Mouse (Mus musculus) CH12.LX (cell line): Measurements from ENCODE around the gene Shisa8. TPM values are rescaled to one million over a fixed set of nuclear protein-coding genes. Genes with fewer than 3 reads are reported as not detected.

Source experiments
- DNase-seq: peaks from one replicate; pipeline ENCODE4 v3.0.0-alpha.2; 2013; ENCODE audit errors: extremely low read depth
- H3K27ac ChIP-seq: 2 replicates; pipeline ENCODE4 v1.5.1; 2012; ENCODE audit warnings: low read depth, mild to moderate bottlenecking, control low read depth, moderate library complexity; ENCODE audit not compliant: insufficient read depth
- H3K27me3 ChIP-seq: replicated peaks from 2 replicates; pipeline ENCODE3; 2012; ENCODE audit warnings: inconsistent platforms
- H3K36me3 ChIP-seq, 2 experiments: replicated peaks in 1 of 2; 2 replicates each; pipeline versions ENCODE3 to v1.6.1; 2012; ENCODE audit warnings: inconsistent platforms in 1 of 2, low read length in 1 of 2, mild to moderate bottlenecking in 1 of 2, mixed read lengths in 1 of 2, moderate library complexity in 1 of 2; ENCODE audit not compliant: control insufficient read depth in 1 of 2, insufficient read depth in 1 of 2
- H3K4me1 ChIP-seq, 2 experiments: 2 replicates each; pipeline ENCODE4 v1.6.1; 2012; ENCODE audit warnings: inconsistent platforms in 1 of 2, moderate library complexity in 1 of 2; ENCODE audit not compliant: insufficient read depth in 2 of 2, control insufficient read depth in 1 of 2
- H3K4me2 ChIP-seq: 2 replicates; pipeline ENCODE4 v1.6.1; 2012; ENCODE audit warnings: low read depth, mild to moderate bottlenecking, control low read depth; ENCODE audit not compliant: poor library complexity, insufficient read depth, severe bottlenecking
- H3K4me3 ChIP-seq, 3 experiments: fragments of 150-350 bp in 1 of 3; sonication (generic) in 1 of 3; replicated peaks in 1 of 3; 2 replicates each; pipeline versions ENCODE3 to v1.5.1; 2011 to 2012; ENCODE audit warnings: low read depth in 2 of 3, low read length in 2 of 3, mild to moderate bottlenecking in 2 of 3, moderate library complexity in 2 of 3, control low read depth in 1 of 3, improper control_type of control experiment in 1 of 3, inconsistent platforms in 1 of 3, mixed read lengths in 1 of 3; ENCODE audit not compliant: poor library complexity in 1 of 3
- H3K79me2 ChIP-seq: replicated peaks from 2 replicates; pipeline ENCODE4 v1.6.1; 2012; ENCODE audit warnings: mild to moderate bottlenecking, moderate library complexity; ENCODE audit not compliant: control insufficient read depth, poor library complexity, insufficient read depth, severe bottlenecking; ENCODE audit errors: extremely low read depth
- H3K9ac ChIP-seq: 2 replicates; pipeline ENCODE4 v1.6.1; 2012; ENCODE audit warnings: low read depth, mild to moderate bottlenecking, control low read depth, moderate library complexity; ENCODE audit not compliant: insufficient read depth
- H3K9me3 ChIP-seq: replicated peaks from 2 replicates; pipeline ENCODE3; 2012; ENCODE audit warnings: low read length, inconsistent platforms, mixed read lengths
- CHD1 ChIP-seq: IDR thresholded peaks from 2 replicates; pipeline ENCODE4 v1.6.1; 2012; ENCODE audit warnings: low read depth, low read length, improper control_type of control experiment, inconsistent platforms
- E2F4 ChIP-seq: IDR thresholded peaks from 2 replicates; pipeline ENCODE4 v1.6.1; 2011; ENCODE audit warnings: low read depth, low read length, improper control_type of control experiment; ENCODE audit not compliant: insufficient replicate concordance
- ELF1 ChIP-seq: IDR thresholded peaks from 2 replicates; pipeline ENCODE4 v1.6.1; 2014; ENCODE audit warnings: low read depth, mild to moderate bottlenecking, inconsistent platforms, low read length, improper control_type of control experiment
- EP300 ChIP-seq: IDR thresholded peaks from 2 replicates; pipeline ENCODE4 v1.6.1; 2011; ENCODE audit warnings: low read length, improper control_type of control experiment
- IRF4 ChIP-seq: IDR thresholded peaks from 2 replicates; pipeline ENCODE4 v1.6.1; 2014; ENCODE audit warnings: low read depth, mild to moderate bottlenecking, inconsistent platforms, low read length, improper control_type of control experiment
- JUND ChIP-seq: conservative IDR thresholded peaks from 2 replicates; pipeline ENCODE4 v1.6.1; 2011; ENCODE audit warnings: low read depth, low read length, improper control_type of control experiment
- MEF2A ChIP-seq: IDR thresholded peaks from 2 replicates; pipeline ENCODE4 v1.6.1; 2014; ENCODE audit warnings: low read depth, mild to moderate bottlenecking, inconsistent platforms, low read length, improper control_type of control experiment, borderline replicate concordance
- PAX5 ChIP-seq: IDR thresholded peaks from 2 replicates; pipeline ENCODE4 v1.6.1; 2012; ENCODE audit warnings: low read length, inconsistent platforms, mixed read lengths
- POLR2A ChIP-seq: IDR thresholded peaks from 2 replicates; pipeline ENCODE4 v1.6.1; 2011; ENCODE audit warnings: low read depth, mild to moderate bottlenecking, improper control_type of control experiment, low read length
- POLR2AphosphoS2 ChIP-seq: IDR thresholded peaks from 2 replicates; pipeline ENCODE4 v1.6.1; 2011; ENCODE audit warnings: low read depth, low read length, improper control_type of control experiment
- SMC3 ChIP-seq: IDR thresholded peaks from 2 replicates; pipeline ENCODE4 v1.6.1; 2011; ENCODE audit warnings: low read depth, low read length, improper control_type of control experiment
- TBP ChIP-seq: conservative IDR thresholded peaks from 2 replicates; pipeline ENCODE4 v1.6.1; 2011; ENCODE audit warnings: low read depth, low read length, improper control_type of control experiment
- USF2 ChIP-seq: conservative IDR thresholded peaks from 2 replicates; pipeline ENCODE4 v1.6.1; 2011; ENCODE audit warnings: low read depth, low read length, improper control_type of control experiment
- ZMIZ1 ChIP-seq: IDR thresholded peaks from 2 replicates; pipeline ENCODE4 v1.6.1; 2012; ENCODE audit warnings: low read depth, mild to moderate bottlenecking, inconsistent platforms, low read length, improper control_type of control experiment
- dilution Hi-C: fragments of 300-500 bp; cut with MboI; formaldehyde crosslinking; loops from 2 replicates; pipeline ENCODE4 v1.14.3; 2020; ENCODE audit warnings: low sequenced_read_pairs; ENCODE audit not compliant: extremely low pct_unique_long_range_greater_than_20kb, extremely low pct_ligation_motif_present
- in situ Hi-C: fragments of 300-500 bp; cut with MboI; formaldehyde crosslinking; loops from 3 replicates; pipeline ENCODE4 v1.14.3; 2019; ENCODE audit warnings: low sequenced_read_pairs, low pct_ligation_motif_present, low pct_unique_long_range_greater_than_20kb, mixed read lengths
- polyA plus RNA-seq: library from polyadenylated mRNA; unstranded; fragments of >175 nt; gene quantifications from 2 replicates; pipeline ENCODE4 v1.2.1, GENCODE M21; 2012; ENCODE audit warnings: low read depth; ENCODE audit not compliant: insufficient read length
- total RNA-seq, 2 experiments: library from RNA; depleted of rRNA; stranded (reverse); fragments of 300-350 nt in 1 of 2; fragments of >200 nt in 1 of 2; gene quantifications; 2 replicates each; pipeline ENCODE4 v1.2.3; 2012 to 2014

Shisa8 gene
- total and polyA plus RNA-seq, 3 experiments = 83.4 to 159 (median 103) TPM

DNA sequence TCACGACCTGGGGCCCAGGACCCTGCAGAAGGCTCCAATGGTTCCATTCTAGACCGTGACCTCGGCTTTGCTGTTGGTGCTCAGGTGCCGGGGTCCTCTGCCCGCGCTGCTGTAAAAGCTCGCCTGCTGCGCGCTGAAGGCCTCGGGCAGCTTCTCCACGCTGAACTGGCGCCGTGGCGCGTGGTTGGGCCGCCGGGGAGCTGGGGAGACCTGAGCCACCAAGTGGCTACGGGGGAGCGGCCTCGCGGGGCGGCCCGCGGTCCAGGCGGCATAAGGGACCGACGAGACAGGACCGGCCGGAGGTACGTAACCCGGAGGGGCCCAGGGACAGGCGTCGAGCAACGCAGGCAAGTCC is 5.5 kb downstream of the Shisa8 start:
- Histone ChIP-seq H3K9me3 (peaks cover 9% of the 10 kb centered on the region), H3K79me2 (peaks cover 43% of the 10 kb centered on the region), H3K36me3 (peaks cover 59 to 81% of the 10 kb centered on the region in 2 experiments), H3K4me2 (no peak overlapping the region), H3K4me3 (no peak overlapping the region), H3K4me1 (peaks cover 12 to 54% of the 10 kb centered on the region in 2 experiments; a peak in 3 of 4 replicates), H3K27me3 (no peaks in the 10 kb centered on the region), H3K27ac (no peak overlapping the region), H3K9ac (no peak overlapping the region)
- DNase-seq = no peak
- in situ Hi-C loops = no loop called here
- TF ChIP-seq MEF2A (no peak), E2F4 (no peak), CHD1 (no peak), JUND (no peak), PAX5 (no peak), IRF4 (no peak)
- dilution Hi-C loops = no loop called here

DNA sequence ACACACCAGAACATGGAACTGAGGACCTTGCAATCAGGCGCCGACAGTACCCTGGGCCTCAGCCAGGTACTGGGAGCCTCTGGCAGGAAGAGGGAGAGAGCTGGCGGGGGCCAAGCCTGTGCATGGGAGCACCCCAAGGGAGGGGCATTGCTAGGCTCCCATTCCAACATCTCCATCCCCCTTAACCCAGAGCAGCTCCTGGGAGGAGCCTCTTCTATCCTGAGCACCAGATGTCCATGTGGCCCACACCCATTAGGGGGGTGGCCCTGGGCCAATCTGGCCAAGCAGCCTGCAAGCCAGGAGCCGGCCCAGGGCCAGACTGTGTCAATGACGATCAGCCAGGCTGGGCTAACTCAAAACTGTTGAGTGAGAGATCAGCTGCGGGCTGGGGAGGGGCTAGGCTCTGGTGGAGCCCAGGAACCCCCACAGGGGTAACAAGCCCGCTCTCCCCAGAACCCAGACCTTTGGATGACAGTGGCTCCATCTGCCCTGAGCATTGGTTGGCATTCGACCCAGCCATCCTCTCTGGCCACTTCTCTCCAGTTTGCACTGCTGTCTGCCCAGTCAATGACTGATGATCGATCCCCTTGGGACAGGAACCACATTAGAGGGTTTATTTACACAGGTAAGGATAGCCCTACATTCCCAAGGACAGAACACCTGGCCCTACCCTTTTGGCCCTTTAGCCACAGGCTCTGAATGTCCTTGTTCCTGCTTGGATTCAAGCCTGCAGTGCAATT is 6.1 kb downstream of the Shisa8 start:
- dilution Hi-C loops (no loop called here), in situ Hi-C loops (no loop called here)
- no peak overlapping the region for H3K9ac ChIP-seq
- TF ChIP-seq EP300 = no peak
- no peak for TF ChIP-seq TBP
- TF ChIP-seq ZMIZ1 = no peak
- TF ChIP-seq USF2 = no peak
- peak; percentile 29; the same call in 1 of the 2 replicates for TF ChIP-seq POLR2A
- peak; percentile 25; the same call in 1 of the 2 replicates for TF ChIP-seq POLR2AphosphoS2
- no peak for TF ChIP-seq ELF1
- peak; percentile 2; the same call in 1 of the 2 replicates for TF ChIP-seq SMC3
- peaks cover 9% of the 10 kb centered on the region for H3K9me3 ChIP-seq
- H3K4me2 ChIP-seq = no peak overlapping the region
- no peak overlapping the region for H3K4me3 ChIP-seq
- H3K27me3 ChIP-seq = no peaks in the 10 kb centered on the region
- H3K79me2 ChIP-seq = peaks cover 38% of the 10 kb centered on the region
- peak overlapping the region; percentile 25; the same call in 1 of the 2 replicates for H3K27ac ChIP-seq
- H3K4me1 ChIP-seq = peaks cover 12 to 54% of the 10 kb centered on the region in 2 experiments; a peak in 3 of 4 replicates
- no peak for DNase-seq
- H3K36me3 ChIP-seq = peaks cover 64 to 87% of the 10 kb centered on the region in 2 experiments
